Mouse (Mus musculus) left cerebral cortex, adult 18-20 months (tissue): ENCODE results near the gene Ctse. TPM values are rescaled to one million over a fixed set of nuclear protein-coding genes. Genes with fewer than 3 reads are reported as not detected.
"Not testable (repeated sequence)": the region's sequence is repeated elsewhere in the genome, so short reads cannot be mapped to it uniquely, and the experiment has no call there.

Experiments used
- DNase-seq, 2 experiments: peaks; one replicate each; pipeline ENCODE4 v3.0.0; 2021 to 2022; ENCODE audit warnings: low spot score in 2 of 2, mixed read lengths in 1 of 2
- long read RNA-seq, 2 experiments: library from polyadenylated mRNA; stranded (forward); transcript quantifications; one replicate each; pipeline ENCODE4 v2.0.0; 2021
- total RNA-seq, 2 experiments: library from RNA; stranded (reverse); gene quantifications; 2 replicates each; pipeline ENCODE4 v1.2.3; 2021

Gene Ctse
- under 1 TPM in 1 of 2 experiments, not detected in 1; 0.16 TPM for total RNA-seq
- long read RNA-seq, experiment 1: 0 reads
- long read RNA-seq, experiment 2: 0 reads

DNA sequence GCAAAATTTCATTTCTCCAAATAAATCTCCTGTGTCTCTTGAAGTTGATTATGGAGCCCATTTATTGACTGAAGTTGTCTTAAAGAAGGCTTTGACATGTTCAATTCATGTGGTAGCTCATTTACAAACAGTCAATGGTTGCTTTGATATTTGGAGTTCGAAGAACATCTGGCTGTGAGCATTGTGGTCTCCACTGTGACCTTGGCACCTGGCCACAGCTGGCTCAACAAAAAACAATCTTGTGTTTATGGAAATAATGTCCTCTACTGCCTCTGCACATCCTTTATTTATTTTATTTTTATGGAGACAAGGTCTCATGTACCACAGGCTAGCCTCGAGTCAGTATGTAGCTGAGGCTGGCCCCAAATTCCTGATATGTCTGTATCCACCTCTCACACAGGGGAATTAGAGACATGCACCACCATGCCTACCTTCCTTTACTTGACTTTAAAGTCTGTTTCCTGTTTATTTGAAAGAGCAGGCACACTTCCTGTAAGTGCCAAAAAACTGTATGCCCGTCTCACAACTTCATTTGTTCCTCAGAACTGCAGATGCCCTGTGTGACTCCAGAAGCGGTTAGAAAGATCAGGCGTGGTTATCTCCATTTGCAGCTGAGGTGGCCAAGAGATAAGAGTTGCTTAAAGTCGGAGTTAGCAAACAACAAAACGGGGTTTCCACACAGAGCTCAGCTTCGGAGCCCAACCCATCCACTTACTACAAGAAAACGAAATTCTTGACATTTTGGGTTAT, at the start of gene Ctse:
Ctse (plus strand) TSS at position 516 of the 750 bp plus-strand sequence.
- DNase-seq: no peak

DNA sequence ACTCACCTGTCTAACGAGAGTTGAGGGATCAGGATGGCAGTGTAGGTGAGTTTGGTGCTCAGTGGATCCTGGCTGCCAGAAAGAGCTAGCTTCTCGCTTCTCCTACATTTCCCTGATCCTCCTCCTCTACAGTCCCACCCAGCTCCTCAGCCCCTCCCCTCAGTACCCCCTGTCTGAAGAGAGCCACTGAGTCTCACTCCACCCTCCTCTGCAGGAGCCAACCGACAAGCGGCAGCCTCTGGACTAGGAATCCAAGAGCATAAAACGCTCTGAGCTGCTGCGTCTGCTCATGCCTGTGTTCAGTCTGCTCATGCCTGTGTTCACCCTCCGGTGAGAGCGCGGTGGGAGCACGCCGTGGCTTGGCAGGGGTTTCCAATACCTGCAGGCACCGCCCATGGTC, 39.2 kb upstream of the Ctse start, which contains the start of gene Avpr1b:
Avpr1b (plus strand) TSS at position 335 of the 400 bp plus-strand sequence.
- DNase-seq: no peak

DNA sequence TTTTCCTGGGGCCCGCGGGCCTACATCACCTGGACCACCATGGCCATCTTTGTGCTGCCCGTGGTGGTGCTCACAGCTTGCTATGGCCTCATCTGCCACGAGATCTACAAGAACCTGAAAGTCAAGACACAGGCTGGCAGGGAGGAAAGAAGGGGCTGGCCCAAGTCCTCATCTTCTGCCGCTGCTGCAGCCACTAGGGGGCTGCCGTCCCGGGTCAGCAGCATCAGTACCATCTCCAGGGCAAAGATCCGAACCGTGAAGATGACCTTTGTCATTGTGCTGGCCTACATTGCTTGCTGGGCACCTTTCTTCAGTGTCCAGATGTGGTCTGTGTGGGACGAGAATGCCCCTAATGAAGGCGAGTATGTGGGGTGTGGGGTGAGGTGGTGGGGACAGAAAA, 37.8 kb upstream of the Ctse start:
- no peak for DNase-seq

DNA sequence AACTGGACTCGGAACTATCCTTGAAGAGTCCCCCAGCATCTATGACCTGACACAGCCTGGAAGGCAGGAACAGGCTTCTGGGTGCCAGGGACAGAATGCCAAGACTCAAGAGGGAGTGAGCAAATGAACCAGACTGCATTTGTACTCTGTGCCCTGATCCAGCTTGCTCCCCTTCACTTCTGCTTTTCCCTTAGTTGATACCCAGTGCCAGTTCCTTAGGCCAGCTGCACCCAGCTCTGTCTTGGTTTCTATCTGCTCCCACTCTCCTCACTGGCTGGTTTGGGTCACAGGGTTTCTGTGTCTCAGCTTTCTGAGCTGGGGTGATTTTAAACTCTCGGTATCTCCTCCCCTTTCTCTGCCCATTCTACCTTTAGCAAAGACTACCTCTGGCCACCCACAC, 31.4 kb upstream of the Ctse start:
- no peak for DNase-seq

DNA sequence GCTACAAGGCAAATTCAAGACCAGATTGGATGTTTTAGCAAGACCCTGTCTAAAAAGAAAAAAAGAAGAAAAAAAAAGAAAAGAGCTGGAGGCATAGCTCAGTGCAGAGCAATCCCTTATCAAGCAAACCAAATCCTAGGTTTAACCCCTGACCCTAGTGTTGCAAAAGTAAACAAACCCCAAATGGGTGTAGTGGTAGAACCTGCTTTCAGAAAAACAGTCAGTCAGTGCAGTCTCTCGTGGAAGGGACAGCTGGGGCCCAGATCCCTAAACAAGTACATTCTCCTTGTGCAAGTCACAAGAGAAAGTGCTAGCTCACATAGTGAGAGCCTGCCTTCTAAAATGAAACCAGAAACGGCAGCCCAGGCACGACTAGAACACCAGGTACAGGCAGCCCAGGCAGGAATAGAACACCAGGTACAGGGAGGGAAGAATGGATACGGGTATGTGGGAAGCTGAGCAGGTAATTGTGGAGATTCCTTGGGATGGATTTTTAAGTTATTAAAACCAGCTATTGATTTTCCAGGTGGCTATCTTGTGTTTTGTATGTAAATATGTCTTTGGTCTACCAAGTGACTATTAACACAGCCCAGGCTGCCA, 25.4 kb upstream of the Ctse start:
- peak in 1 of 2 experiments; percentile 20 for DNase-seq

DNA sequence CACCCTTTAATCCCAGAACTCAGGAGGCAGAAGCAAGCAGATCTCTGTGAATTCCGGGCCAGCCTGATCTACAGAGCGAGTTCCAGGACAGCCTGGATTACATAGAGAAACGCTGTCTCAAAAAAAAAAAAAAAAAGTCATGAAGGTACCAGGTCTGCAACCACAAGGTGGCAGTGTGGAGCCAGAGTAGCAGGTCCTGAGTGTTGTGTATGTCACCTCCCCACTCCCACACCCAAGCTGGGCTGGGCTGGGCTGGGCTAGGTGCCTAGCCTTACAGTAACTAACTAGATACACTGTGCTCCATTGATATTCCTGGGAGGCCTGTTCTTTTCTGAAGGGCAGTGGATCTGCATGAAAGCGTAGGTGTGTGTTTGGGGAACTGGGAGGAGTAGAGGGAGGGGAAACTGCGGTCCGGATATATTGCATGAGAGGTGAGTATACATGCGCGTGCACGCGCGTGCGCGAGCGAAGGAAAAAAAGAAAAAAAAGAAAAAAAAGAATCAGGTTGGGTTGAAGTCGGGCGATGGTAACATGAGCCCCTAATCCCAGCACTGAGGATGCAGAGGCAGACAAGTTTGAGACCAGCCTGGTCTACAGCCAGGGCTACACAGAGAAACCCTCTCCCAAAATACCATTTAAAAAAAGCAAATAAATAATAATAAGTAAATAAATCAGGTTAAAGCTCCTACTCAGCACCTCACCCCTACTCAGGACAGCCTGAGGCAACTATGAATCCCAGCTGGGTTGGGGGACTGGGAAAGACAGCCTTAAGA, 24.6 kb upstream of the Ctse start:
- DNase-seq: peak; percentile 62 to 72

DNA sequence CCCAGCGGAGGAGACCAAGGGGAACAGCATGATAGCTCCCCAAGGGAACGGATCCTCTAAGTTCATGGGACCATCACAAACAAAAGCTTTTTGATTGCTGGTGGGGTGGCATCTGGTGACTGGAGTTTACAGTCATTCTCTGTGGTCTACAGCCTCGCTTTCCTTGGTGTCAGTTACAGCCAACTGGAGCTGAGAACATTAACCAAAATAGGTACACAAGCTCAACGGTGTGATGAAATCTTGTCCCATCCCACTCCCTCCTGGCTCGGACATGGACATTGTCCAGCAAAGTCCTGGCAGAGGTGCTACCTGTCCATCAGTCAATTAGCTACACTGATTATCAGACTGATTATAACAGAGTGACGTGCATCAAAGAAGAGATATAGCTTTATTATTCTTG, 23.5 kb upstream of the Ctse start:
- no peak for DNase-seq

DNA sequence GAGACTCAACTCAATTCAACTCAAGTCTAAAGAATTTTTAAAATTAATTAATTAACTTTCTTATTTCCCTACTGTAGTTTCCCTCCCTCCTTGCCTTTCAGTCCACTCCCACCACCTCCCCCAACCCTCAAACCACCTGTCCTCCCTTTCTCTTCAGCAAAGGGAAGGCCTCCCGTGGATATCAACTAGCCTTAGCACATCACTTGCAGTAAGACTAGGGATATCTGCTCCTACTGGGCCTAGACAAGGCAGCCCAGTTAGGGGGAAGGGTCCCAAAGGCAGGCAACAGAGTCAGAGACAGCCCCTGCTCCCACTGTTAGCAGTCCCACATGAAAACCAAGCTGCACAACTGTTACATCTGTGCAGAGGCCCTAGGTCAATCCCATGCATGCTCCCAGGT, 22.0 kb upstream of the Ctse start:
- DNase-seq: no peak

DNA sequence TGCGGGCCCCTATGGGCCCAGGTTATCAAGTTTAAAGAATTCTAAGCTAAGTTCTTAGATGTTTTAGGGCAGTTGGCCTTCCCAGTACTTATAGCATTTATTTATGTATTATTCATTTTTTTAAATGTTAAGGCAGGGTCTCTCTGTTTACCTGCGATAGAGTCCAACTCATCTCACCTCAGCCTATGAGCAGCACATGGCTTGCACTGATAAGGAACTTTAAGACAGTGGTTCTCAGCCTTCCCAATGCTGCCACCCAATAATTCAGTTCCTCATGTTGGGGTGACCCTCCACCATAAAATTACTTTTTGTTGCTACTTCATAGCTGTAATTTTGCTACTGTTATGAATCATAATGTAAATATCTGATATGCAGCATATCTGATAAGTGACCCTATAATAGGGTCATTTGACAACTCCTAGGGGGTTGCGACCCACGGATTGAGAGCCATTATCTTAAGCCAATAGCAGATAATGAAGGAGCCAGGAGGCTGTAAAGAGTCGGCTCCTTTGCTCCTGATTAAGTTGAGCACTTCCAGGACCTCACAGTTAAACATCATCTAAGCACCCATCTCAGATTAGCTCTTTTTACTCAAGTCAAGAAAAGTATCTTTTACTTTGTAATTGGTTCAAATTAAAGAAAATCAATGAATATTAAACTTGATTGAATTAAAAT, 21.4 kb upstream of the Ctse start:
- no peak for DNase-seq

DNA sequence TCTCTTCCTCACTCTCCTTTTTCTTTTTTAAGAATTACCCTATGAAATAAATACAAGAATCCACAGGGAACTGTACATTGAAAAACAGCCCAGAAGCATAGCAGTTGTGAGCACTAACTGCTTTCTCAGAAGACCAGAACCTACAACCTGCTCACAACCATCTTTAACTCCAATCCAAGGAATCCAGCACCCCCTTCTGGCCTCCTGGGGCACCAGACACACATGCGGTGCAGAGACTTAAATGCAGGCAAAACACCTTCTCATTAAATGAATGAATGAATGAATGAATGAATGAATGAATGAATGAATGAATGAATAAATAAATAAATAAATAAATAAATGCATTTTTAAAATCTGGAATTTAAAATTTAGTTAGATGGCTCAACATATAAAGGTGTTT, 19.5 kb upstream of the Ctse start:
- DNase-seq: no peak

DNA sequence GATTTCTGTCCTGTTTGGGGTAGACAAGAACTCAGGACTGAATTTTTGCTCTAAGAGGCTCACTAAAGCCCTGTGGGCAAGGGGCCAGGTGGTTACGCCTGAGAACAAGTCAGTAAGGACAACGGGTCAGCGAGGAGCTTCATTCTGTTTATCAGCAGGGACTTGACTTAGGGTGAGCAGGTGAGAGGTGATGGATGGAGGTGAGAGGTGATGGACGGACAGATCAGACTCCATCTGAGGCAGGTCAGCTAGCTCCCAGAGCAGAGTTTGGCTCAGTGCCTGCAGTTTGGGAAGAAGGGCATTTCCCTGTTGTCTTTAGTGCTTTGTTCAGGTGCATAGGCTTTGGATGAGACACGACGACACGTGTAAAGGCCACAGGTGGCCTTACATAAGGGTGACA, 18.8 kb upstream of the Ctse start:
- DNase-seq: no peak

DNA sequence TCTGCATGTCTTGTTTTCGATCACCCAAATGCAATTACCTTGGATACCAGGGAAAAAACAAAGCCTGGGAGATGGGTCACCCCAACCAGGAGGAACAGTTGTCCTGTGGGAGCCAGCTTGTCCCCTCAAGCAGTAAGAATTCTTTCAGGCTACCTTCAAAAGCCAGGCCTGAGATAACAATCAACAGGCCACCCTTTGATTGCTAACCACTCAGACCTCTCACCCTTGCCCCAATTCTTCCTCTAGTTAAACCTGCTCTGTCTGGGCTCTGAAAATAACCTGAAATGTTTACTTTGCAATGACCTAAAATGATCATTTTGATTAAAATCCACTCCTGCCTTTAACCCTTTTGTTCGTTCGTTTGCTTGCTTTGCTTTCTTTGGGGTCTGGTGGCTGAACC, 14.5 kb upstream of the Ctse start:
- no peak for DNase-seq

DNA sequence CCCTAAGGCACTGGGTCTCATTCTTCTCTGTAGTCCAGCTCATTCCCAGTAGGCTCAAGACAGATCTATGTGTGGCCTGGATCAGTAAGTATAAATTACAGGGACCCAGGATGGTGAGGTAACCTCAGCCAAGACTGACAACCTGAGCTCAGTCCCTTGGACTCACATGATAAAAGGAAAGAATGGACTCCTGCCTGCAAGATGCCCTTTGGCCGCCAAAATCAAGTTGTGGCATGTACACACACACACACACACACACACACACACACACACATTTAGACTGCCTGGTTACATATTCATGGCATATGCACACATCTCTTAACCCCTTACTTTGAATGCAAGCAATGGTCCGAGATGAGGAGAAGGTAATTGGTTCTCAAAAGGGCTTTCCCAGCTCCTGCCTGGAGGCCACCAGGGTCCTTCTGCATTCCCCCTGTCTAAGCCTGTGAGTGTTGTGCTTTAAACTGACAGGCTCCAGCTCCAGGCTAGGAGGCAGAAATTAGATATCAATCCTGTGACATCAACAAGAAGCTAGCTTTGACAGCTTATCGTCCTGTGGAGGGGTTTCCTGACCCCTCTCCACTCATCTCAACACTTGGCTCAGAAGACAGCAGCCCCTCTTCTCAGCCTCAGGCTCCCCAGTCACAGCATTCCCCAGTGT, 13.8 kb upstream of the Ctse start:
- DNase-seq: no peak

DNA sequence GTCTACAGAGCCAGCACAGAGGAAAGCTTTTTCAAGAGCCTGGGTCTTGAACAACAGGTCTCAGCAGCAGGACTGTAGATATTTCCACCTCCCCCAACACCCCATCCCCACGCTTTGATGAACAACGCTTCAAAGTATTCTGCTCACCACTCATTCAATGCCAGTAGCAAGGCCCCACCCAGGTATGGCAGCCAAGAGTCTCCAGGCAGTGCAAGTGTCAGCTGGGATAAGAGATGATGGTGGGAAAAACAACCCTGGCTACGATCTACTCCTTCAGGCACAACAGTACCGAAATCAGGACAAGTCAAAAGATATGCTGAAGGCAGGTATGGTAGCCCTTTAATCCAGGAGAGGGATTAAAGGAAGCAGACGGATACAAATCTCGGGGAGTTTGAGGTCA, 11.9 kb upstream of the Ctse start:
- DNase-seq: no peak

DNA sequence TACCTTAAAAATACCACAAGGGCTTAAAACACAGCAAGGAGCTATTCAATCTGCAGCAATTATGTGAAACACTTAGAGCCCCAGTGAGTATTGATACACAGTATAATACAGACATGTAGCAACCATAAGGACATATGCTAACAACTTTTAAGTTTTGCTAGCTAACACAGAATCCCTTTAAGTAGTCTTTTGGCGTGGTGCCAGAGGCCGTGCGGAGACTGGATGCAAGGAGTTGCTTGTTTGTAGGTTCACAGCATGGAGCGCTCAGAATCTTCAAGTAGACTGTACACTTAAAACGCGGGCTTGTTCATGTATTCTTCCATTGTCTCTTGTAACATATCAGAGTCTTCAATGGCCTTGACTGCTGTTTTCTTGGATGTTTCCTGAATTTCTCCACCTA, 5.9 kb upstream of the Ctse start:
- DNase-seq: not testable (repeated sequence)

DNA sequence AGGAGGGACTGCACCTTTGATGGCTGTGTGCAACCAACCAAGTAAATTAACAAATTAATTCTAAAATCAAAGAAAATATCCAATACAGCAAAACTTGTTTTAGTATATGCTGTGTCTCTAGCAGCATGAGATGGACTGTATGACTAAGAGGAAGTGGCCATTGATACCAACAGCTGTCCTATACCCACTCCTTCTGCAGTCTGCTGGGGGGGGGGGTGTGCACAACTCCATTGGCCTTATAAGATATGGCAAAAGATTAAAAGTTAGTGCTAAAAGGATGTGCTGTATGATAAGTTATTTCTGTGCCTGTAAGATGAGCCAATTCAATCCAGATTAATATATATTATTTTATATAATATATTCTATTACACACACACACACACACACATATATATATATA, 3.6 kb upstream of the Ctse start:
- DNase-seq: no peak

DNA sequence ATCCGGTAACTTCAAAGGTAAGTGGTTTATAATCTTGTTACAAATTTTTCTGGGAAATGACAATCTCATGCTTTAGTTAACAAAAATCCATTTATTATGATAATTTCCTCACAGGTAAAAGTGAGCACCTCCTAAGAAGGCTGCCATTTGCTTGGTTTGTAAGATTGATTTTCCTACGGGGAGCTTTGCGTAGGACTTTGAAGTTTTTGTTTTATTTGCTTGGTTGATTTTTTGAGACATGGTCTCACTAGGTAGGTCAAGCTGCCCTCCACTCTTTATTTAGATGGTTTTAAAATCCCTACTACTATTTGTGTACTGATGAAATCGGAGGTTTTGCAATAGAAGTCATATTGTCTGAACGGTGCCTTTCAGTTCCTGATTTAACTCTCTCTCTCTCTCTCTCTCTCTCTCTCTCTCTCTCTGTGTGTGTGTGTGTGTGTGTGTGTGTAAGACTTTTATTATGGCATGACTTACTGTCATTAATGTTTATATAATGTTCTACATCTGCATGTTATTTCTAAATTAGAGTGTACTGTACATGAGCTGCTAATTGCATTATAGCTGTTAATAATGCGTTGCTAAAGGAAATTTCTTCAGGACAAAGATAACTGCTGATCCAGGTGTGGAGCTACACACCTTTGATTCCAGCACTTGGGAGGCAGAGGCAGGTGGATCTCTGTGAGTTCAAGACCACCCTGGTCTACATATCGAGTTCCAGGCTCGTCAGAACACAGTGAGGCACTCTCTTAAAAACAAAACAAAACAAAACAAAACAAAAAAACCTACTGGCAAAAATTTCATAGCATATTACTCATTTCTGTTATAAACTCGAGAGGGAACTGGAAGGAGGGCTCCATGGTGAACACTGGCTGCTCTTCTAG, 675 bp downstream of the Ctse start:
- no peak for DNase-seq

DNA sequence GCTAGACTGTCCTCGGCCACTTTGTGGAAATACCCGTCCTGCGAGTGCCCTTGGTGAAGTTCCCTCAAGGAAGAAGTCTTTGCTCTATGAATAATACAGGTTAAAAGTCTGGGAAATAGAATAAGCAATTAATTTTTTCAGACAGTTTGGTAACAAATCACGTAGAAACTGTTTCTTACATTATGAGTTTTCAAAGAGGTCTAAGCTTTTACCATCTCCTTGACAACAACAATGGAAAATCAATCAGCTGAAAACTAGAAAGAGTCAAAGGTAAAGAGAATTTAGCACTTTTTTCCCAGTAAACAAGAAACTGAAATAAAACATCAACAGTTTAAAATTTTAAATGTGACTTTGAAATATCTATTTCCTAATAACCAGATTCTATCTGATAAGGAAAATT, 2.0 kb downstream of the Ctse start:
- DNase-seq: no peak

DNA sequence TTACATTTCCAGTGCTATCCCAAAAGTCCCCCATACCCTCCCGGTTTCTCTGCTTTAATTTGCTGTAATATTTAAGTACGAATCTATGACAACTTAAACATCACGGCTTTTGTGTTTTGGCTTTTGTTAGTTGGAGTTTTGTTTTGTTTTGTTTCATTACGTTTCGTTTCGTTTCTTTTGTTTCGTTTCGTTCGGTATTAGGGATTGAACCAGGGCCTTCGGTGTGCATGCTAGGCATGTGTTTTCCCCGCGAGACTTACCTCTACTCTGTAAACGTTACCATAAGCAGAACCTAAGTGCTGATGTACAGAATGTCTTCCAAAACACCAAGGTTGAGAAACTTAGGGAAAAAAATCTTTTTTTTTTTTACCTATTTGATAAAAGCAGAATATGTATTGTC, 3.5 kb downstream of the Ctse start:
- DNase-seq: no peak

DNA sequence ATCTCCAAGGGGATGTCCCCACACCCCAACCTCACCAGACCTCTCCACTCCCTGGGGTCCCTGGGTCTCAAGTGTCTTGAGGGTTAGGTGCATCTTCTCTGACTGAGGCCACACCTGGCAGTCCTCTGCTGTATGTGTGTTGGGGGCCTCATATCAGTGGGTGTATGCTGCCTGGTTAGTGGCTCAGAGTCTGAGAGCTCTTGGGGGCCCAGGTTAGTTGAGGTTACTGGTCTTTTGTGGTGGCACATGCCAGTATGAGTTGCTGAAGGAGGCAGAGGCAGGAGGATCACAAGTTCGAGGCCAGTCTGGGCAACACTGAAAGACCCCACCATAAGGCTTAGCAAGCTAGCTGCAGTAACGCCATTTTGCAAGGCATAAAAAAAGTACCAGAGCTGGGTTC, 4.1 kb downstream of the Ctse start:
- no peak for DNase-seq
